Mouse (Mus musculus): ENCODE measurements around the gene Dennd4a. TPM values are rescaled to one million over a fixed set of nuclear protein-coding genes. Genes with fewer than 3 reads are reported as not detected.

The Dennd4a gene
- total and polyA plus RNA-seq, 2 experiments from 2014 or later, result 5.2 to 18.5 TPM

GRCm38 (mm10) chr9:64778151-64778550 lies 33.0 kb upstream of the Dennd4a start:
- H3K4me3 ChIP-seq (ENCODE audit: low read depth, low read length), result no peak overlapping the region
- H3K4me1 ChIP-seq (ENCODE audit: insufficient read depth), result no peaks in the 10 kb centered on the region
- no peaks in the 10 kb centered on the region for H3K27me3 ChIP-seq (ENCODE audit: insufficient read depth, low read length)
- 86% methylated on average over 1 of the region's 1 CpGs for WGBS
- no peak overlapping the region for H3K27ac ChIP-seq (ENCODE audit: low read depth, low read length)
- H3K9me3 ChIP-seq (ENCODE audit: low read length), result no peaks in the 10 kb centered on the region
- H3K36me3 ChIP-seq (ENCODE audit: insufficient read depth), result no peaks in the 10 kb centered on the region
- no peak for TF ChIP-seq CTCF (IDR thresholded peaks at IDR 0.05; ENCODE audit: low read depth)
- DNase-seq, result no peak
- no peak overlapping the region for H3K4me2 ChIP-seq (ENCODE audit: low read depth)
- no peak for ATAC-seq
- no peak overlapping the region for H3K9ac ChIP-seq

- no peak overlapping the region for H3K4me3 ChIP-seq (ENCODE audit: low read depth, low read length)
- 52% methylated on average over 7 of the region's 7 CpGs for WGBS
- H3K4me1 ChIP-seq (ENCODE audit: insufficient read depth), result no peaks in the 10 kb centered on the region
- H3K36me3 ChIP-seq (ENCODE audit: insufficient read depth), result no peaks in the 10 kb centered on the region
- no peak overlapping the region for H3K9ac ChIP-seq
- ATAC-seq (no peak), DNase-seq (peak; percentile 61)
- TF ChIP-seq CTCF (IDR thresholded peaks at IDR 0.05; ENCODE audit: low read depth), result peak; percentile 69
- H3K27ac ChIP-seq (ENCODE audit: low read depth, low read length), result no peak overlapping the region
- H3K9me3 ChIP-seq (ENCODE audit: low read length), result no peaks in the 10 kb centered on the region
- no peak overlapping the region for H3K4me2 ChIP-seq (ENCODE audit: low read depth)
- H3K27me3 ChIP-seq (ENCODE audit: insufficient read depth, low read length), result no peaks in the 10 kb centered on the region
These were observed 31.5 kb upstream of the Dennd4a start for GRCm38 (mm10) chr9:64779628-64780027.

- H3K27ac ChIP-seq (ENCODE audit: low read depth, low read length), result no peak overlapping the region
- no peak overlapping the region for H3K9ac ChIP-seq
- DNase-seq (no peak), ATAC-seq (no peak)
- no peaks in the 10 kb centered on the region for H3K27me3 ChIP-seq (ENCODE audit: insufficient read depth, low read length)
- H3K9me3 ChIP-seq (ENCODE audit: low read length), result no peaks in the 10 kb centered on the region
- peaks cover 3% of the 10 kb centered on the region; the same call in 1 of the 2 replicates for H3K4me1 ChIP-seq (ENCODE audit: insufficient read depth)
- H3K4me2 ChIP-seq (ENCODE audit: low read depth), result no peak overlapping the region
- no peak overlapping the region for H3K4me3 ChIP-seq (ENCODE audit: low read depth, low read length)
- no peaks in the 10 kb centered on the region for H3K36me3 ChIP-seq (ENCODE audit: insufficient read depth)
- WGBS, result 61% methylated on average over 7 of the region's 7 CpGs
- no peak for TF ChIP-seq CTCF (IDR thresholded peaks at IDR 0.05; ENCODE audit: low read depth)
These were observed 27.6 kb upstream of the Dennd4a start for GRCm38 (mm10) chr9:64783511-64783910.

- Histone ChIP-seq H3K27me3 (ENCODE audit: insufficient read depth, low read length) (no peaks in the 10 kb centered on the region), H3K27ac (ENCODE audit: low read depth, low read length) (no peak overlapping the region), H3K9ac (no peak overlapping the region), H3K4me1 (ENCODE audit: insufficient read depth) (peaks cover 3% of the 10 kb centered on the region; the same call in 1 of the 2 replicates), H3K9me3 (ENCODE audit: low read length) (no peaks in the 10 kb centered on the region), H3K36me3 (ENCODE audit: insufficient read depth) (no peaks in the 10 kb centered on the region), H3K4me2 (ENCODE audit: low read depth) (no peak overlapping the region), H3K4me3 (ENCODE audit: low read depth, low read length) (no peak overlapping the region)
- WGBS, result 41% methylated on average over 4 of the region's 4 CpGs
- ATAC-seq, result no peak
- TF ChIP-seq CTCF (IDR thresholded peaks at IDR 0.05; ENCODE audit: low read depth), result peak; percentile 71
- no peak for DNase-seq
These were observed 26.3 kb upstream of the Dennd4a start for GRCm38 (mm10) chr9:64784841-64785240.

GRCm38 (mm10) chr9:64786216-64786905 lies 24.8 kb upstream of the Dennd4a start:
- DNase-seq, result peak; percentile 46
- Histone ChIP-seq H3K4me2 (ENCODE audit: low read depth) (no peak overlapping the region), H3K27ac (ENCODE audit: low read depth, low read length) (0 out of 2 replicates have a peak overlapping the region, but pooled peaks have one; percentile 15)

GRCm38 (mm10) chr9:64788070-64788469 lies 23.1 kb upstream of the Dennd4a start:
- Histone ChIP-seq H3K27me3 (ENCODE audit: insufficient read depth, low read length) (no peaks in the 10 kb centered on the region), H3K4me2 (ENCODE audit: low read depth) (no peak overlapping the region), H3K36me3 (ENCODE audit: insufficient read depth) (no peaks in the 10 kb centered on the region), H3K9ac (no peak overlapping the region), H3K4me3 (ENCODE audit: low read depth, low read length) (no peak overlapping the region), H3K27ac (ENCODE audit: low read depth, low read length) (0 out of 2 replicates have a peak overlapping the region, but pooled peaks have one; percentile 54), H3K9me3 (ENCODE audit: low read length) (no peaks in the 10 kb centered on the region), H3K4me1 (ENCODE audit: insufficient read depth) (peaks cover 3% of the 10 kb centered on the region; the same call in 1 of the 2 replicates)
- ATAC-seq (no peak), DNase-seq (no peak)
- 64% methylated on average over 7 of the region's 7 CpGs for WGBS
- no peak for TF ChIP-seq CTCF (IDR thresholded peaks at IDR 0.05; ENCODE audit: low read depth)

More at GRCm38 (mm10) chr9:64786216-64786905, 24.8 kb upstream of the Dennd4a start:
- no peak overlapping the region for H3K4me3 ChIP-seq (ENCODE audit: low read depth, low read length)
- no peaks in the 10 kb centered on the region for H3K9me3 ChIP-seq (ENCODE audit: low read length)
- H3K36me3 ChIP-seq (ENCODE audit: insufficient read depth), result no peaks in the 10 kb centered on the region
- TF ChIP-seq CTCF (IDR thresholded peaks at IDR 0.05; ENCODE audit: low read depth), result no peak
- peaks cover 3% of the 10 kb centered on the region; the same call in 1 of the 2 replicates for H3K4me1 ChIP-seq (ENCODE audit: insufficient read depth)
- H3K27me3 ChIP-seq (ENCODE audit: insufficient read depth, low read length), result no peaks in the 10 kb centered on the region
- ATAC-seq, result no peak
- H3K9ac ChIP-seq, result no peak overlapping the region
- 65% methylated on average over 9 of the region's 9 CpGs for WGBS

GRCm38 (mm10) chr9:64789341-64789761 lies 21.8 kb upstream of the Dennd4a start:
- WGBS, result 63% methylated on average over 13 of the region's 13 CpGs
- ATAC-seq, result no peak
- no peak for TF ChIP-seq CTCF (IDR thresholded peaks at IDR 0.05; ENCODE audit: low read depth)
- H3K27me3 ChIP-seq (ENCODE audit: insufficient read depth, low read length), result no peaks in the 10 kb centered on the region
- H3K9me3 ChIP-seq (ENCODE audit: low read length), result no peaks in the 10 kb centered on the region
- no peak overlapping the region for H3K9ac ChIP-seq
- no peak overlapping the region for H3K4me2 ChIP-seq (ENCODE audit: low read depth)
- DNase-seq, result peak; percentile 35
- peaks cover 3% of the 10 kb centered on the region; the same call in 1 of the 2 replicates for H3K4me1 ChIP-seq (ENCODE audit: insufficient read depth)
- no peak overlapping the region for H3K27ac ChIP-seq (ENCODE audit: low read depth, low read length)
- H3K36me3 ChIP-seq (ENCODE audit: insufficient read depth), result no peaks in the 10 kb centered on the region
- no peak overlapping the region for H3K4me3 ChIP-seq (ENCODE audit: low read depth, low read length)

All from forebrain, postnatal 0 days (tissue).